Mouse (Mus musculus): ENCODE measurements at regions not wholly inside any gene's neighbourhood (a gene's known extent, or its start where the extent isn't known, plus 50 kb on each side); places are given as distances from the start of the nearest gene placed in this dataset.
A peak's percentile ranks its signal among the peaks of the same experiment; 100 is the strongest.

DNA sequence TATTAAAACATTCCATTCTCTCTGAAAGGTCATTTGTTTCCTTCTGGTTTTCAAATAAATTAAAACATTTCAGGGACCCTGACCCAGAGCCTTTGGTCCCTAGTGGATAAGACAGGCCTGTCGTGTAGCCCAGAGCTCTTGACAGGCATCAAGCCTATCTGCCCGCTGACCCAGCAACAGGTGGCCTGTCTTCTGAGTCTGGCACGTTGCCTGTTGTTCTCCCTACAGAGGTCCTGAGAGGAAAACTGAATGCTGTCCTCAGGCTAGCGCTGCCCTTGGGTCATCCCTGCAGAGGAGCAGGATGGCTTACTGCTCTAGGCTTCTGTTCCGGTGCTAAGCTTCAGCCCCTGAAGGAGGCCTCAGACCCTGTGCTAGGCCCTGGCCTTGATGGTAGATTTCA lies 120.4 kb upstream of the 4931429L15Rik start:
- Histone ChIP-seq H3K4me3 (ENCODE audit: low read depth, low read length) (no peak overlapping the region), H3K9me3 (ENCODE audit: low read length) (peaks cover 2% of the 10 kb centered on the region; the same call in 1 of the 2 replicates), H3K4me1 (ENCODE audit: insufficient read depth, low read length) (no peaks in the 10 kb centered on the region), H3K4me2 (ENCODE audit: low read depth, low read length, poor library complexity, severe bottlenecking) (no peak overlapping the region), H3K9ac (replicated peaks; ENCODE audit: low read length, poor library complexity, severe bottlenecking) (no peak overlapping the region), H3K27me3 (ENCODE audit: insufficient read depth, low read length) (peaks cover 5% of the 10 kb centered on the region), H3K36me3 (ENCODE audit: insufficient read depth, low read length) (no peaks in the 10 kb centered on the region), H3K27ac (ENCODE audit: low read depth, low read length) (no peak overlapping the region)
- 53% methylated on average over 5 of the region's 5 CpGs for WGBS
- ATAC-seq (ENCODE audit: low FRiP score) (no peak), DNase-seq (ENCODE audit: low spot score) (no peak)
- TF ChIP-seq CTCF (IDR thresholded peaks at IDR 0.05): no peak

GRCm38 (mm10) chr9:46434700-46435099 lies 114.9 kb upstream of the 4931429L15Rik start:
- no peaks in the 10 kb centered on the region for H3K27me3 ChIP-seq (ENCODE audit: insufficient read depth, low read length)
- no peaks in the 10 kb centered on the region for H3K36me3 ChIP-seq (ENCODE audit: insufficient read depth, low read length)
- H3K4me2 ChIP-seq (ENCODE audit: low read depth, low read length, poor library complexity, severe bottlenecking): no peak overlapping the region
- H3K9ac ChIP-seq (replicated peaks; ENCODE audit: low read length, poor library complexity, severe bottlenecking): no peak overlapping the region
- no peak overlapping the region for H3K27ac ChIP-seq (ENCODE audit: low read depth, low read length)
- DNase-seq (ENCODE audit: low spot score) (peak; percentile 34), ATAC-seq (ENCODE audit: low FRiP score) (no peak)
- no peak overlapping the region for H3K4me3 ChIP-seq (ENCODE audit: low read depth, low read length)
- no peaks in the 10 kb centered on the region for H3K4me1 ChIP-seq (ENCODE audit: insufficient read depth, low read length)
- WGBS: 40% methylated on average over 3 of the region's 3 CpGs
- no peak for TF ChIP-seq CTCF (IDR thresholded peaks at IDR 0.05)
- H3K9me3 ChIP-seq (ENCODE audit: low read length): peaks cover 6% of the 10 kb centered on the region; the same call in 1 of the 2 replicates

GRCm38 (mm10) chr9:46433716-46434115 lies 113.9 kb upstream of the 4931429L15Rik start:
- no peaks in the 10 kb centered on the region for H3K27me3 ChIP-seq (ENCODE audit: insufficient read depth, low read length)

DNA sequence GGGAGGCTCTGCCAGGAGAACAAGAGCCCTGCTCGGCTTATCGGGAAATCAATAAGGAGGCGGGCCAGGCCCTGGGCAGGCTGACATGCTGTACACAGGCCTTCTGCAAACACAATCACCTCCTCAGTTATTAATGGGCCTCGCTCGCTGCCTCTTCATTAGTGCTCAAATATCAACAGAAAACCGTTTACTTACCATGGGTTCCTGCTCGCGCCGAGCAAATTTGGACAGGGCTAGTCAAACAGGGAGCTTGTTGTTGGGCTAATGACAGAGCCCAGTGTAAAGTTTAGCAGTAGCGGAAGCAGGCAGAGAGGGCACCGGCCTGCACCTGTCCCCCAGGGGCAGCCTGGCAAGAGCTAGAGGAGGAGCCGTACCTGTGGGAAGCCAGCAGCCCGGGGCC lies 111.3 kb upstream of the 4931429L15Rik start:
- DNase-seq (ENCODE audit: low spot score) (no peak), ATAC-seq (ENCODE audit: low FRiP score) (no peak)
- Histone ChIP-seq H3K4me3 (ENCODE audit: low read depth, low read length) (no peak overlapping the region), H3K36me3 (ENCODE audit: insufficient read depth, low read length) (no peaks in the 10 kb centered on the region), H3K27ac (ENCODE audit: low read depth, low read length) (no peak overlapping the region), H3K9ac (replicated peaks; ENCODE audit: low read length, poor library complexity, severe bottlenecking) (no peak overlapping the region), H3K9me3 (ENCODE audit: low read length) (peaks cover 6% of the 10 kb centered on the region; the same call in 1 of the 2 replicates), H3K4me1 (ENCODE audit: insufficient read depth, low read length) (no peaks in the 10 kb centered on the region), H3K27me3 (ENCODE audit: insufficient read depth, low read length) (no peaks in the 10 kb centered on the region), H3K4me2 (ENCODE audit: low read depth, low read length, poor library complexity, severe bottlenecking) (no peak overlapping the region)
- no peak for TF ChIP-seq CTCF (IDR thresholded peaks at IDR 0.05)
- WGBS: 76% methylated on average over 13 of the region's 13 CpGs

More at GRCm38 (mm10) chr9:46433716-46434115, 113.9 kb upstream of the 4931429L15Rik start:
- Histone ChIP-seq H3K36me3 (ENCODE audit: insufficient read depth, low read length) (no peaks in the 10 kb centered on the region), H3K4me3 (ENCODE audit: low read depth, low read length) (no peak overlapping the region), H3K4me1 (ENCODE audit: insufficient read depth, low read length) (no peaks in the 10 kb centered on the region), H3K9me3 (ENCODE audit: low read length) (peaks cover 6% of the 10 kb centered on the region; the same call in 1 of the 2 replicates), H3K4me2 (ENCODE audit: low read depth, low read length, poor library complexity, severe bottlenecking) (no peak overlapping the region), H3K27ac (ENCODE audit: low read depth, low read length) (no peak overlapping the region), H3K9ac (replicated peaks; ENCODE audit: low read length, poor library complexity, severe bottlenecking) (no peak overlapping the region)
- WGBS: 75% methylated on average over 5 of the region's 5 CpGs
- ATAC-seq (ENCODE audit: low FRiP score) (no peak), DNase-seq (ENCODE audit: low spot score) (no peak)
- TF ChIP-seq CTCF (IDR thresholded peaks at IDR 0.05): peak; percentile 31; the same call in 1 of the 2 replicates

DNA sequence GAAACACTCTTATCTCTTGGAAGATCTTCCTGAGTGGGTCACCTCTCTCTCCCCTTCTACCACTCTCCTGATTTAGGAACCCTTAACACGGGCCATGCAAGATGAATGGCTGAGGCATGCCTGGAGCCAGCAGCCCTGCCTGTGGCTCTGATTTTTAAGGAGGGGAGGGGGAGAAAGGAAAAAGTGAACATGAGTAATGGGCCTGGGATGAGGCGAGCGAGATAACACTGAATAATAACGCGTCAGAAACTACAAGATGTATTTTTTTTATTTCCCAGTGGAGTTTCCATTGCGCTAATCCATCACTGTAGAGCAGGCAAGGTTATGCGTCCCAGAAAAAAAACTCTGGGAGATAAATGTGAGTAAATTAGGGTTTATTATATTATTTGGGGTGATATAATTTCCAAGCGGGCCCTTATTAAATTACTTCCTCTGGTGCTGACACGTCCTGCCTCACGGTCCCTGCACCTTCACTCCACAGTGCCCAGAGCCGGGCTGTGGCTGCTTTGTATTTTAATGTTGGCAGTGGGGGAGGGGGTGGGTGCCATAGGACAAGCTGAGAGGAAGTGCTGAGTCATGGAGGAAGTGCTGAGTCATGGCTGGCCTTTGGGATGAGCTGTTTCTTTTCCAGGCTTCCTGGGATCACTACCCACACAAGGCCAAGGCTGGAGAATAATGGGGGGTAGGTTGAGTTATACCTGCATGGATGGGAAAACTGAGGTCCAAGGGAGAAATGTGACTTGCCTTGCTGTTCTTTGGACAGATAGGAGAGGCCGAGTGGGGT lies 103.6 kb upstream of the 4931429L15Rik start:
- Histone ChIP-seq H3K9me3 (ENCODE audit: low read length) (no peaks in the 10 kb centered on the region), H3K4me3 (ENCODE audit: low read depth, low read length) (no peak overlapping the region)
- WGBS: 77% methylated on average over 12 of the region's 12 CpGs

DNA sequence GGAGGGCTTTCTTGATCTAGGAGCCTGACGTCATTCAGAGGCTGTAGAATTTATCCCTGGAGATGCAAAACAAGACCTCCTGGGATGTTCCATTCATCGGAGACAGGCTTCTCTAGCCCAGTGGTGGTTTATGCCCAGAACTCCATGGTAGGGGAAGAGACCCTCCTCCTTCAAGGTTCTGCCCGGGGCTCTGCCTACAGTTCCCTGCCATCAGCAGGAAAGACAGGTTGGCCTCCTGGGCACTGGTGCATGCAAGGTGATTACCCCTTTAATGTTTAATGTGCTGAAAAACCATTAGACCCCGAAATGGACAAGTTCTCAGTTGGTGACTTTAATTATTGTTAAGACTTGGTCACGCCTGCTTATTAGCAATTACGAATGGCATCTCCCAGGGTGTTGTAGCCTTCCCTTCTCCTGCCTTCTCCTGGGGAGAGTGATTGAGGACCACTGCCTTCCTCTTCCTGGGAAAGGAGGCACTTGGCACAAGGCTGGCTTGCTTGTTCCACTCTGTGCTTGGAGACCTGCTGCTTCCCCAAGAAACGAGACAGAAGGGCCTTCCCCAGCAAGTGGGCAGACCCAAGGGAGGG lies 102.0 kb upstream of the 4931429L15Rik start:
- no peak for TF ChIP-seq CTCF (IDR thresholded peaks at IDR 0.05)

More for the DNA sequence above, 103.6 kb upstream of the 4931429L15Rik start:
- Histone ChIP-seq H3K27me3 (ENCODE audit: insufficient read depth, low read length) (no peaks in the 10 kb centered on the region), H3K4me1 (ENCODE audit: insufficient read depth, low read length) (peaks cover 5% of the 10 kb centered on the region), H3K4me2 (ENCODE audit: low read depth, low read length, poor library complexity, severe bottlenecking) (no peak overlapping the region), H3K27ac (ENCODE audit: low read depth, low read length) (no peak overlapping the region), H3K36me3 (ENCODE audit: insufficient read depth, low read length) (no peaks in the 10 kb centered on the region), H3K9ac (replicated peaks; ENCODE audit: low read length, poor library complexity, severe bottlenecking) (no peak overlapping the region)
- DNase-seq (ENCODE audit: low spot score): peak; percentile 31
- no peak for TF ChIP-seq CTCF (IDR thresholded peaks at IDR 0.05)
- no peak for ATAC-seq (ENCODE audit: low FRiP score)

More for the DNA sequence above, 102.0 kb upstream of the 4931429L15Rik start:
- WGBS: 31% methylated on average over 7 of the region's 7 CpGs
- DNase-seq (ENCODE audit: low spot score) (no peak), ATAC-seq (ENCODE audit: low FRiP score) (no peak)
- no peak overlapping the region for H3K4me2 ChIP-seq (ENCODE audit: low read depth, low read length, poor library complexity, severe bottlenecking)
- H3K27me3 ChIP-seq (ENCODE audit: insufficient read depth, low read length): no peaks in the 10 kb centered on the region
- H3K27ac ChIP-seq (ENCODE audit: low read depth, low read length): no peak overlapping the region
- H3K9ac ChIP-seq (replicated peaks; ENCODE audit: low read length, poor library complexity, severe bottlenecking): no peak overlapping the region
- no peaks in the 10 kb centered on the region for H3K9me3 ChIP-seq (ENCODE audit: low read length)
- H3K4me3 ChIP-seq (ENCODE audit: low read depth, low read length): no peak overlapping the region
- H3K36me3 ChIP-seq (ENCODE audit: insufficient read depth, low read length): no peaks in the 10 kb centered on the region
- peaks cover 5% of the 10 kb centered on the region for H3K4me1 ChIP-seq (ENCODE audit: insufficient read depth, low read length)
